In the genomic region with DNA sequence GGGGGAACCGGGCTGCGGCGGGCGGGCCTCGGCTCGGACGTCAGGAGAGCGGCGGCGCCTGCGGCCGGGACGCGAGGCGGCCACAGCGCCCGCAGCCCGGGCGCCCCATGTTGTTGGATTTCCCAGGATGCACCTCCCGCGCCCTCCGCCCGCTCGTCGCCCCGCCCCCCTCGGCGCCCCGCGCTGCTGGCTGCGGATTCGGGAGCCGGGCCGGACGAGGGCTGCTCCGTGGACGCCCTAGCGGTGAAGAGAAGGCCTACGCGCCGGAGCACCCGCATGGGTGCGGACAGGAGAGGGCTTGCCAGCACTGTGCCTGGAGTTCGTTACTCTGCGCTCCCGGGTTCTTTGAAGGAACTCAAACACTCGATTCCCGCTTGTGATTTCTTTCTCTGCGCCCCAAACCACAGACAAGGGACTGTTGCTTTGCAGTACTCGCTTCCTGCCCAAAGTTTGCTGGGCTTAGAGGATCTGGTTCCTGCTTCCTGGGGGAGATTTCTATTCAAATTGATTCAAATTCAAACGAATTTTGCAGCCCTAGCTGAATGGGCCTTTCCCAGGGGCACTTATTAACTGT, we compare ENCODE assay signal across 8 mouse cellular contexts. TPM values are rescaled to one million over a fixed set of nuclear protein-coding genes. Genes with fewer than 3 reads are reported as not detected.
DNase-seq lines count a peak whose midpoint lies in the region; ATAC-seq lines count a peak whose summit lies in the region.

No protein-coding gene starts in this region.

- H3K36me3 ChIP-seq in intestine, embryonic 16.5 days (ENCODE audit: control insufficient read depth, insufficient read depth, low read length) = no peaks in the 10 kb centered on the region

- WGBS in intestine, embryonic 16.5 days = 0% methylated on average over 32 of the region's 51 CpGs

- intact Hi-C loops in left cerebral cortex, postnatal 25 days (cut with DNase I) = no loop called here

- ATAC-seq in intestine, embryonic 16.5 days = peak; percentile 94

- H3K27me3 ChIP-seq in intestine, embryonic 16.5 days (replicated peaks; ENCODE audit: control insufficient read depth, insufficient read depth, low read length) = no peaks in the 10 kb centered on the region

- H3K4me3 ChIP-seq in intestine, embryonic 16.5 days (ENCODE audit: low read length) = peak overlapping the region; percentile 92

- peak overlapping the region; percentile 96 for H3K27ac ChIP-seq in intestine, embryonic 16.5 days (ENCODE audit: low read length)

- H3K4me2 ChIP-seq in intestine, embryonic 16.5 days (ENCODE audit: low read depth, low read length) = peak overlapping the region; percentile 71

- H3K9me3 ChIP-seq in intestine, embryonic 16.5 days (ENCODE audit: control insufficient read depth, low read length) = no peaks in the 10 kb centered on the region

- peak; percentile 95 for DNase-seq in adrenal gland, postnatal 10 days
- peak; percentile 95 for DNase-seq in embryo, embryonic 9.5 days (ENCODE audit: extremely low spot score)
- DNase-seq in gastrocnemius, postnatal 4 days (ENCODE audit: low spot score in 2 of 2) = peak; percentile 86 to 92
- peak; percentile 86 to 87 for DNase-seq in left cerebral cortex, postnatal 25 days (ENCODE audit: low spot score in 2 of 2)
- DNase-seq in mesoderm, embryonic 11.5 days (ENCODE audit: low read depth, low spot score) = peak; percentile 94
- peak; percentile 89 for DNase-seq in right cerebral cortex, postnatal 25 days
- DNase-seq in urinary bladder, postnatal 36 days (ENCODE audit: low spot score in 2 of 2) = peak; percentile 82 to 89

- H3K9ac ChIP-seq in intestine, embryonic 16.5 days (ENCODE audit: low read depth, low read length) = peak overlapping the region; percentile 95

- H3K4me1 ChIP-seq in intestine, embryonic 16.5 days (ENCODE audit: control insufficient read depth, insufficient read depth, low read length) = peaks cover 3% of the 10 kb centered on the region; the same call in 1 of the 2 replicates

RNA-seq across cellular contexts. Expression of a gene that starts 0.4 kb away (rescaled TPM):
- total RNA-seq in adrenal gland, postnatal 10 days (2021) = 10 to 100 TPM; 18.9 to 24.9 TPM
- total RNA-seq in gastrocnemius, postnatal 4 days (2021) = 10 to 100 TPM; 27.6 to 28.5 TPM
- polyA plus RNA-seq in intestine, embryonic 16.5 days (2015; fragmentation: Nextera tagmentation; extraction: Ambion mirVana) = 4.5 and 4.9 TPM in 2 replicates
- total RNA-seq in left cerebral cortex, postnatal 25 days (2021) = 1 to 10 TPM; 9.0 to 9.5 TPM

RNA-seq across cellular contexts. Expression of a gene that starts 32.7 kb away (rescaled TPM):
- 1 to 10 TPM; 2.1 to 4.6 TPM for total RNA-seq in adrenal gland, postnatal 10 days (2021)
- total RNA-seq in gastrocnemius, postnatal 4 days (2021) = 1 to 10 TPM in 1 of 2 experiments, under 1 TPM in 1; 0.78 to 1.6 TPM
- 1.8 and 2.2 TPM in 2 replicates for polyA plus RNA-seq in intestine, embryonic 16.5 days (2015; fragmentation: Nextera tagmentation; extraction: Ambion mirVana)
- under 1 TPM; 0.25 to 0.48 TPM for total RNA-seq in left cerebral cortex, postnatal 25 days (2021)

RNA-seq across cellular contexts. Expression of a gene that starts 50.7 kb away (rescaled TPM):
- 1 to 10 TPM; 5.5 to 8.2 TPM for total RNA-seq in adrenal gland, postnatal 10 days (2021)
- 1 to 10 TPM; 3.1 to 4.1 TPM for total RNA-seq in gastrocnemius, postnatal 4 days (2021)
- 4.4 and 6.0 TPM in 2 replicates for polyA plus RNA-seq in intestine, embryonic 16.5 days (2015; fragmentation: Nextera tagmentation; extraction: Ambion mirVana)
- not detected for total RNA-seq in left cerebral cortex, postnatal 25 days (2021)

Comparison
In these comparisons a context has a peak if more than half of its experiments do, and no peak if none do; other contexts are left out.
1. Peak in every context shown above with its lines: DNase-seq, ATAC-seq, H3K4me3 ChIP-seq and H3K27ac ChIP-seq.